Comparison of ENCODE assay signal across 9 mouse cellular contexts in the genomic region with DNA sequence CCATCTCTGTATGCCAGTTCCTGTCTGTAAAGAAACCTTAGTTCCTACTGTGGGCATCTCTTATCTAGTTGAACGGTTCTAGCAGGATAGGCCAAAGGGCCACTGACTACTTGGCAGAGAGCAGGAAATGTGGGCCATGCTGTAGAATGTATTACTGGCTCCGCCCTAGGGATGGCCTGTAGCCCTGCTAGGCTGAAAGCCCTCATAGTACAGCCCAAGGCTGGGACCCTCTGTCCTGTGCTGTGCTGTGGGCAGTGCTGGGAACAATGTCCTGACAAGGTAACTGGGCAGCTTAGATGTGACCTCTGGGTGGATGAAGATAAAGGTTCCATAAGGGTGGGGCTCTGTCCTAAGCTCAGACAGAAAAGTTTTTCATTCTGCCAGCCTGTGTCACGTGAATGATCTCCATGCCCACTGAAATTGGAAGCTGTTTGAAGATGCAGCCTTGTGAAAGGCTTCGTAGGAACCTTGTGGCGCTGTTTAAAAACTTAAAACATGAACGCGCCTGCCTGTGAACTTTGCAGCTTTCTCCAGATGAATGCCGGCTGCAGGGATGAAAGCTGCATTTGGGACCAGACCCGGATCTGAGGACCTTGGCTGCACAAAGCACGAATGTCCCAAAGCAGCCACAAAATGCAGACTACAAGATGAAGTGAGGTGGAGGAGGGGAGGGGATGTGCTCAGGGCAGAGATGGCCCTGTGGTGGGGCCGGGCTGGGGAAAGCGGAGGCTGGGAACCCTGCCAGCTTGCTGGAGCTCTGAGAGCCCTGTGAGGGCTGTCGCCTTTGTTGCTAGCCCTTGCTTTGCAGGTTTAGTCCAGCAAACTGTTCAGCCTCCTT.
DNase-seq lines count a peak whose midpoint lies in the region; TF ChIP-seq lines count a peak whose summit lies in the region.
"Had no signal": no experiment of that assay in that cellular context is flagged by ENCODE, and none has a peak within 500 bp of the region (broad histone marks: within the 10 kb centered on the region; RNA-seq: fewer than 3 reads in every experiment).

No protein-coding gene starts in this region.

- WGBS in limb, embryonic 10.5 days = 84% methylated on average over 13 of the region's 13 CpGs

- no peak for TF ChIP-seq POLR2A in brain, embryonic 14.5 days (IDR thresholded peaks at IDR 0.05; ENCODE audit: borderline replicate concordance, extremely low read depth, insufficient read depth, insufficient read length, poor library complexity, severe bottlenecking)

- intact Hi-C loops in left cerebral cortex, postnatal 25 days (cut with DNase I) = no loop called here
- intact Hi-C loops in left cerebral cortex, adult 2 months (cut with DNase I) = no loop called here
- intact Hi-C loops in gastrocnemius, postnatal 36 days (cut with DNase I) = no loop called here

- H3K27ac ChIP-seq in left cerebral cortex, adult 2 months = no peak overlapping the region
- H3K27ac ChIP-seq in limb, embryonic 10.5 days = peak overlapping the region; percentile 25; the same call in 1 of the 2 replicates

- DNase-seq in left cerebral cortex, postnatal 25 days (ENCODE audit: low spot score in 2 of 2) = peak; percentile 11 to 37
- DNase-seq in left cerebral cortex, adult 2 months (ENCODE audit: extremely low spot score in 1 of 2, low spot score in 2 of 2) = no peak
- DNase-seq in brain, embryonic 14.5 days (ENCODE audit: low read depth) = peak; percentile 94
- peak; percentile 31 to 44 for DNase-seq in gastrocnemius, postnatal 36 days
- DNase-seq in limb, embryonic 10.5 days (ENCODE audit: low spot score) = no peak
- peak; percentile 28 for DNase-seq in retina, embryonic 14.5 days (ENCODE audit: low spot score)
- no peak for DNase-seq in thymus, postnatal 25 days
- DNase-seq in cerebellum, adult 9-10 months = no peak

- H3K27me3 ChIP-seq in limb, embryonic 10.5 days (ENCODE audit: low read depth, poor library complexity, severe bottlenecking) = no peaks in the 10 kb centered on the region

- no peaks in the 10 kb centered on the region for H3K9me3 ChIP-seq in limb, embryonic 10.5 days (replicated peaks)
- H3K9me3 ChIP-seq: megakaryocyte, embryonic 14.5 days had no signal

- no peak overlapping the region for H3K4me3 ChIP-seq in left cerebral cortex, adult 2 months
- no peak overlapping the region for H3K4me3 ChIP-seq in limb, embryonic 10.5 days
- H3K4me3 ChIP-seq: megakaryocyte, embryonic 14.5 days had no signal

- TF ChIP-seq CTCF in left cerebral cortex, adult 2 months (IDR thresholded peaks at IDR 0.05) = no peak
- no peak for TF ChIP-seq CTCF in brain, embryonic 14.5 days (IDR thresholded peaks at IDR 0.05; ENCODE audit: borderline replicate concordance, extremely low read depth, insufficient read depth, insufficient read length)

- no peaks in the 10 kb centered on the region for H3K36me3 ChIP-seq in limb, embryonic 10.5 days

- peaks cover 14% of the 10 kb centered on the region for H3K4me1 ChIP-seq in limb, embryonic 10.5 days

Comparison
In these comparisons a context has a peak if more than half of its experiments do, and no peak if none do; other contexts are left out.
1. DNase-seq: peak in left cerebral cortex, postnatal 25 days (2 of 2), brain, embryonic 14.5 days (single experiment), gastrocnemius, postnatal 36 days (2 of 2) and retina, embryonic 14.5 days (single experiment); none in left cerebral cortex, adult 2 months (0 of 2), limb, embryonic 10.5 days (single experiment), thymus, postnatal 25 days (single experiment) and cerebellum, adult 9-10 months (single experiment).